18 mouse cellular contexts compared by ENCODE assay signal in the genomic region with DNA sequence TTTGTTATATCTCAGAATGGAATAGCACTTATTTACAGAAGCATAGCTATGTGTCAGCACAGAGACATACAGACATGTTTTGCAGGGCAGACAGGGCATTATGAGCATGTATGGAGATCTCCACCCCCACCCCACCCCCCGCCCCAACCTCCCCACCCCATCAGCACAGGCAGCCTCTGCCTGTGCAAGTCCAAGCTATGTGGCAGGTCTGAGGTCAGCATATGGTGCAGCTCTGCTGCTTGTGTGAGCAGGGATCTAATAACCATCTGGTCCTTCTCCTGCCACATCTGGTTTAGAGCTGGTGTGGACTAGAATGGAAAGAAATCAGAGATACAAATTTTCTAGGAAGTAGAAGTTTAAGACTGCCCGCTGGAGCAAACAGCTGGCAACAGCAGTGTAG.
"Had no signal": no experiment of that assay in that cellular context is flagged by ENCODE, and none has a peak within 500 bp of the region (broad histone marks: within the 10 kb centered on the region; RNA-seq: fewer than 3 reads in every experiment).

No protein-coding gene starts in this region.

- H3K4me3 ChIP-seq: layer of hippocampus, adult 2 months; limb, embryonic 15.5 days; stomach, embryonic 15.5 days had no signal

- H3K4me2 ChIP-seq: limb, embryonic 15.5 days; liver, embryonic 11.5 days; lung, embryonic 14.5 days; midbrain, embryonic 11.5 days; stomach, embryonic 15.5 days had no signal

- H3K36me3 ChIP-seq: limb, embryonic 15.5 days; stomach, embryonic 15.5 days had no signal

- H3K27ac ChIP-seq: kidney, postnatal 0 days; layer of hippocampus, adult 2 months; limb, embryonic 15.5 days; liver, embryonic 14.5 days; stomach, embryonic 15.5 days had no signal

- H3K27me3 ChIP-seq: limb, embryonic 15.5 days; stomach, embryonic 15.5 days had no signal

- ATAC-seq: liver, postnatal 0 days had no signal

- H3K9ac ChIP-seq: limb, embryonic 15.5 days; liver, embryonic 14.5 days; liver, postnatal 0 days; lung, embryonic 14.5 days; stomach, embryonic 15.5 days had no signal

- H3K4me1 ChIP-seq: limb, embryonic 15.5 days; stomach, embryonic 15.5 days had no signal

- H3K9me3 ChIP-seq: limb, embryonic 15.5 days; stomach, embryonic 15.5 days had no signal

- DNase-seq: kidney, adult 2 months; kidney, postnatal 25 days; layer of hippocampus, adult 9-11 months; liver, postnatal 0 days; lung, embryonic 14.5 days; lung, postnatal 14 days; midbrain, embryonic 14.5 days; retina, postnatal 1 day; right cerebral cortex, postnatal 25 days; spleen, adult 18-20 months; thymus, postnatal 25 days had no signal
